Mouse (Mus musculus) forebrain, embryonic 14.5 days (tissue): ENCODE results near the gene Dennd2d. TPM values are rescaled to one million over a fixed set of nuclear protein-coding genes. Genes with fewer than 3 reads are reported as not detected.

ENCODE experiments used
- ATAC-seq: fragments of 200-750 bp; cut with Nextera tagmentation; 2 replicates; pipeline ENCODE4 v1.8.0; 2017; ENCODE audit warnings: mild to moderate bottlenecking, moderate library complexity
- DNase-seq: peaks from one replicate; pipeline ENCODE4 v3.0.0-alpha.2; 2015; ENCODE audit warnings: low spot score
- H3K27ac ChIP-seq: fragments of 300-500 bp; sonication (generic); 2 replicates; pipeline ENCODE4 v1.5.1; 2014; ENCODE audit warnings: low read depth, mild to moderate bottlenecking, control low read depth, low read length, moderate library complexity
- H3K27me3 ChIP-seq: fragments of 300-500 bp; sonication (generic); replicated peaks from 2 replicates; pipeline ENCODE4 v1.6.1; 2014; ENCODE audit warnings: low read length, control low read depth, mixed read lengths; ENCODE audit not compliant: control insufficient read depth, insufficient read depth
- H3K36me3 ChIP-seq: fragments of 300-500 bp; sonication (generic); 2 replicates; pipeline ENCODE4 v1.6.1; 2014; ENCODE audit warnings: low read length, control low read depth; ENCODE audit not compliant: control insufficient read depth, insufficient read depth
- H3K4me1 ChIP-seq: fragments of 300-500 bp; sonication (generic); 2 replicates; pipeline ENCODE4 v1.6.1; 2014; ENCODE audit warnings: antibody characterized with exemption, low read length, control low read depth; ENCODE audit not compliant: control insufficient read depth, insufficient read depth
- H3K4me2 ChIP-seq: fragments of 300-500 bp; sonication (generic); 2 replicates; pipeline ENCODE4 v1.6.1; 2014; ENCODE audit warnings: mild to moderate bottlenecking, control low read depth, low read length
- H3K4me3 ChIP-seq: fragments of 300-500 bp; sonication (generic); 2 replicates; pipeline ENCODE4 v1.5.1; 2014; ENCODE audit warnings: low read depth, low read length, control low read depth
- H3K9ac ChIP-seq: fragments of 300-500 bp; sonication (generic); 2 replicates; pipeline ENCODE4 v1.6.1; 2014; ENCODE audit warnings: mild to moderate bottlenecking, low read length, control low read depth, moderate library complexity
- H3K9me3 ChIP-seq: fragments of 300-500 bp; sonication (generic); replicated peaks from 2 replicates; pipeline ENCODE4 v1.6.1; 2016; ENCODE audit warnings: low read length, control low read depth, mixed read lengths; ENCODE audit not compliant: control insufficient read depth
- WGBS: fragments of 180-500 bp; shearing (Covaris S2); extraction: QIAGEN DNeasy Blood & Tissue Kit; methylation state at CpG from one replicate; pipeline ENCODE4 v1.1.7; 2014; 5-methylcytosine and 5-hydroxymethylcytosine counted together
- polyA plus RNA-seq: library from polyadenylated mRNA; unstranded; fragments of >200 nt; fragmentation: Nextera tagmentation; extraction: Ambion mirVana; gene quantifications from 2 replicates; pipeline ENCODE4 v1.2.1, GENCODE M21; 2014

The Dennd2d gene
- polyA plus RNA-seq = 0.42 and 0.56 TPM in 2 replicates

- H3K36me3 ChIP-seq = no peaks in the 10 kb centered on the region
- peak; percentile 5 for DNase-seq
- H3K4me1 ChIP-seq = peaks cover 7% of the 10 kb centered on the region; the same call in 1 of the 2 replicates
- H3K4me2 ChIP-seq = peak within 1 kb of the TSS; percentile 95
- H3K4me3 ChIP-seq = peak within 1 kb of the TSS; percentile 52
- 0 out of 2 replicates have a peak, but pooled peaks cover 3% of the 10 kb centered on the region for H3K27me3 ChIP-seq
- ATAC-seq = peak; percentile 67
- peak within 1 kb of the TSS; percentile 63 for H3K9ac ChIP-seq
- no peak within 1 kb of the TSS for H3K27ac ChIP-seq
- WGBS = 2% methylated on average over 44 of the region's 44 CpGs
- no peaks in the 10 kb centered on the region for H3K9me3 ChIP-seq
Measured at GRCm38 (mm10) chr3:106482281-106483081, at the start of gene Dennd2d. TSS of gene Dennd2d (plus strand) at chr3:106482405.

GRCm38 (mm10) chr3:106448571-106448970 lies 33.6 kb upstream of the Dennd2d start:
- peak; percentile 82 for DNase-seq
- H3K9ac ChIP-seq = no peak overlapping the region
- no peaks in the 10 kb centered on the region for H3K27me3 ChIP-seq
- no peaks in the 10 kb centered on the region for H3K36me3 ChIP-seq
- H3K4me2 ChIP-seq = no peak overlapping the region
- no peaks in the 10 kb centered on the region for H3K9me3 ChIP-seq
- no peak overlapping the region for H3K27ac ChIP-seq
- H3K4me1 ChIP-seq = no peaks in the 10 kb centered on the region
- no peak overlapping the region for H3K4me3 ChIP-seq
- peak; percentile 85 for ATAC-seq

- ATAC-seq (no peak), DNase-seq (no peak)
- no peak overlapping the region for H3K4me3 ChIP-seq
- H3K27me3 ChIP-seq = no peaks in the 10 kb centered on the region
- no peaks in the 10 kb centered on the region for H3K9me3 ChIP-seq
- no peaks in the 10 kb centered on the region for H3K36me3 ChIP-seq
- H3K27ac ChIP-seq = no peak overlapping the region
- no peaks in the 10 kb centered on the region for H3K4me1 ChIP-seq
- H3K4me2 ChIP-seq = no peak overlapping the region
- no peak overlapping the region for H3K9ac ChIP-seq
Measured at GRCm38 (mm10) chr3:106448995-106449394, 33.2 kb upstream of the Dennd2d start.

GRCm38 (mm10) chr3:106449567-106449966 lies 32.6 kb upstream of the Dennd2d start:
- Histone ChIP-seq H3K36me3 (no peaks in the 10 kb centered on the region), H3K4me3 (no peak overlapping the region), H3K9ac (no peak overlapping the region), H3K4me2 (no peak overlapping the region), H3K27me3 (no peaks in the 10 kb centered on the region), H3K27ac (no peak overlapping the region), H3K4me1 (no peaks in the 10 kb centered on the region), H3K9me3 (no peaks in the 10 kb centered on the region)
- no peak for ATAC-seq
- no peak for DNase-seq
- WGBS = 72% methylated on average over 4 of the region's 4 CpGs

- Histone ChIP-seq H3K27ac (no peak overlapping the region), H3K4me3 (no peak overlapping the region), H3K9ac (no peak overlapping the region), H3K4me2 (no peak overlapping the region), H3K36me3 (no peaks in the 10 kb centered on the region), H3K27me3 (no peaks in the 10 kb centered on the region), H3K4me1 (no peaks in the 10 kb centered on the region), H3K9me3 (no peaks in the 10 kb centered on the region)
- DNase-seq (no peak), ATAC-seq (no peak)
- WGBS = 83% methylated on average over 4 of the region's 4 CpGs
Measured at GRCm38 (mm10) chr3:106452616-106453015, 29.6 kb upstream of the Dennd2d start.

- H3K9me3 ChIP-seq = no peaks in the 10 kb centered on the region
- H3K4me1 ChIP-seq = no peaks in the 10 kb centered on the region
- ATAC-seq = no peak
- WGBS = 86% methylated on average over 2 of the region's 2 CpGs
- H3K27ac ChIP-seq = no peak overlapping the region
- H3K4me3 ChIP-seq = no peak overlapping the region
- no peaks in the 10 kb centered on the region for H3K27me3 ChIP-seq
- DNase-seq = no peak
- H3K9ac ChIP-seq = no peak overlapping the region
- H3K36me3 ChIP-seq = no peaks in the 10 kb centered on the region
- no peak overlapping the region for H3K4me2 ChIP-seq
Measured at GRCm38 (mm10) chr3:106457298-106457869, 24.8 kb upstream of the Dennd2d start.

- DNase-seq (no peak), ATAC-seq (no peak)
- Histone ChIP-seq H3K9ac (no peak overlapping the region), H3K4me2 (no peak overlapping the region), H3K4me1 (no peaks in the 10 kb centered on the region), H3K27ac (no peak overlapping the region), H3K9me3 (no peaks in the 10 kb centered on the region), H3K27me3 (no peaks in the 10 kb centered on the region), H3K36me3 (no peaks in the 10 kb centered on the region), H3K4me3 (no peak overlapping the region)
- 97% methylated on average over 2 of the region's 2 CpGs for WGBS
Measured at GRCm38 (mm10) chr3:106462059-106462470, 20.1 kb upstream of the Dennd2d start.

GRCm38 (mm10) chr3:106462493-106462892 lies 19.7 kb upstream of the Dennd2d start:
- Histone ChIP-seq H3K9ac (no peak overlapping the region), H3K9me3 (no peaks in the 10 kb centered on the region), H3K27me3 (no peaks in the 10 kb centered on the region), H3K36me3 (no peaks in the 10 kb centered on the region), H3K4me3 (no peak overlapping the region), H3K4me2 (no peak overlapping the region), H3K27ac (no peak overlapping the region), H3K4me1 (no peaks in the 10 kb centered on the region)
- DNase-seq = no peak
- ATAC-seq = no peak
- 75% methylated on average over 3 of the region's 3 CpGs for WGBS

- Histone ChIP-seq H3K27me3 (no peaks in the 10 kb centered on the region), H3K9ac (no peak overlapping the region), H3K4me1 (no peaks in the 10 kb centered on the region), H3K36me3 (no peaks in the 10 kb centered on the region), H3K27ac (no peak overlapping the region), H3K9me3 (no peaks in the 10 kb centered on the region), H3K4me2 (no peak overlapping the region), H3K4me3 (no peak overlapping the region)
- WGBS = 93% methylated on average over 1 of the region's 1 CpGs
- ATAC-seq = no peak
- no peak for DNase-seq
Measured at GRCm38 (mm10) chr3:106464750-106465149, 17.5 kb upstream of the Dennd2d start.
